Mouse (Mus musculus) CH12.LX (cell line): Measurements from ENCODE around the gene Hdac9. TPM values are rescaled to one million over a fixed set of nuclear protein-coding genes. Genes with fewer than 3 reads are reported as not detected.

Source experiments
- DNase-seq: peaks from one replicate; pipeline ENCODE4 v3.0.0-alpha.2; 2013; ENCODE audit errors: extremely low read depth
- H3K27ac ChIP-seq: 2 replicates; pipeline ENCODE4 v1.5.1; 2012; ENCODE audit warnings: low read depth, mild to moderate bottlenecking, control low read depth, moderate library complexity; ENCODE audit not compliant: insufficient read depth
- H3K27me3 ChIP-seq: replicated peaks from 2 replicates; pipeline ENCODE3; 2012; ENCODE audit warnings: inconsistent platforms
- H3K36me3 ChIP-seq, 2 experiments: replicated peaks in 1 of 2; 2 replicates each; pipeline versions ENCODE3 to v1.6.1; 2012; ENCODE audit warnings: inconsistent platforms in 1 of 2, low read length in 1 of 2, mild to moderate bottlenecking in 1 of 2, mixed read lengths in 1 of 2, moderate library complexity in 1 of 2; ENCODE audit not compliant: control insufficient read depth in 1 of 2, insufficient read depth in 1 of 2
- H3K4me1 ChIP-seq, 2 experiments: 2 replicates each; pipeline ENCODE4 v1.6.1; 2012; ENCODE audit warnings: inconsistent platforms in 1 of 2, moderate library complexity in 1 of 2; ENCODE audit not compliant: insufficient read depth in 2 of 2, control insufficient read depth in 1 of 2
- H3K4me2 ChIP-seq: 2 replicates; pipeline ENCODE4 v1.6.1; 2012; ENCODE audit warnings: low read depth, mild to moderate bottlenecking, control low read depth; ENCODE audit not compliant: poor library complexity, insufficient read depth, severe bottlenecking
- H3K4me3 ChIP-seq, 3 experiments: fragments of 150-350 bp in 1 of 3; sonication (generic) in 1 of 3; replicated peaks in 1 of 3; 2 replicates each; pipeline versions ENCODE3 to v1.5.1; 2011 to 2012; ENCODE audit warnings: low read depth in 2 of 3, low read length in 2 of 3, mild to moderate bottlenecking in 2 of 3, moderate library complexity in 2 of 3, control low read depth in 1 of 3, improper control_type of control experiment in 1 of 3, inconsistent platforms in 1 of 3, mixed read lengths in 1 of 3; ENCODE audit not compliant: poor library complexity in 1 of 3
- H3K79me2 ChIP-seq: replicated peaks from 2 replicates; pipeline ENCODE4 v1.6.1; 2012; ENCODE audit warnings: mild to moderate bottlenecking, moderate library complexity; ENCODE audit not compliant: control insufficient read depth, poor library complexity, insufficient read depth, severe bottlenecking; ENCODE audit errors: extremely low read depth
- H3K9ac ChIP-seq: 2 replicates; pipeline ENCODE4 v1.6.1; 2012; ENCODE audit warnings: low read depth, mild to moderate bottlenecking, control low read depth, moderate library complexity; ENCODE audit not compliant: insufficient read depth
- H3K9me3 ChIP-seq: replicated peaks from 2 replicates; pipeline ENCODE3; 2012; ENCODE audit warnings: low read length, inconsistent platforms, mixed read lengths
- BHLHE40 ChIP-seq: IDR thresholded peaks from 2 replicates; pipeline ENCODE4 v1.6.1; 2011; ENCODE audit warnings: mild to moderate bottlenecking, low read depth, low read length, improper control_type of control experiment
- CHD1 ChIP-seq: IDR thresholded peaks from 2 replicates; pipeline ENCODE4 v1.6.1; 2012; ENCODE audit warnings: low read depth, low read length, improper control_type of control experiment, inconsistent platforms
- CTCF ChIP-seq, 2 experiments: IDR thresholded peaks in 1 of 2; conservative IDR thresholded peaks in 1 of 2; 2 replicates each; pipeline ENCODE4 v1.5.1; 2011 to 2012; ENCODE audit warnings: low read depth in 2 of 2, low read length in 2 of 2, improper control_type of control experiment in 1 of 2, inconsistent platforms in 1 of 2, mild to moderate bottlenecking in 1 of 2, moderate library complexity in 1 of 2
- E2F4 ChIP-seq: IDR thresholded peaks from 2 replicates; pipeline ENCODE4 v1.6.1; 2011; ENCODE audit warnings: low read depth, low read length, improper control_type of control experiment; ENCODE audit not compliant: insufficient replicate concordance
- ELF1 ChIP-seq: IDR thresholded peaks from 2 replicates; pipeline ENCODE4 v1.6.1; 2014; ENCODE audit warnings: low read depth, mild to moderate bottlenecking, inconsistent platforms, low read length, improper control_type of control experiment
- EP300 ChIP-seq: IDR thresholded peaks from 2 replicates; pipeline ENCODE4 v1.6.1; 2011; ENCODE audit warnings: low read length, improper control_type of control experiment
- ETS1 ChIP-seq: conservative IDR thresholded peaks from 2 replicates; pipeline ENCODE4 v1.6.1; 2012; ENCODE audit warnings: low read depth, mild to moderate bottlenecking, inconsistent platforms, low read length, improper control_type of control experiment, moderate library complexity
- GABPA ChIP-seq: IDR thresholded peaks from 2 replicates; pipeline ENCODE4 v1.6.1; 2012; ENCODE audit warnings: low read depth, low read length, improper control_type of control experiment, inconsistent platforms; ENCODE audit not compliant: insufficient replicate concordance
- HCFC1 ChIP-seq: IDR thresholded peaks from 2 replicates; pipeline ENCODE4 v1.6.1; 2012; ENCODE audit warnings: low read depth, mild to moderate bottlenecking, inconsistent platforms, low read length, improper control_type of control experiment
- IRF4 ChIP-seq: IDR thresholded peaks from 2 replicates; pipeline ENCODE4 v1.6.1; 2014; ENCODE audit warnings: low read depth, mild to moderate bottlenecking, inconsistent platforms, low read length, improper control_type of control experiment
- JUN ChIP-seq: IDR thresholded peaks from 2 replicates; pipeline ENCODE4 v1.6.1; 2011; ENCODE audit warnings: low read depth, mild to moderate bottlenecking, low read length, improper control_type of control experiment, moderate library complexity; ENCODE audit not compliant: insufficient read depth
- JUND ChIP-seq: conservative IDR thresholded peaks from 2 replicates; pipeline ENCODE4 v1.6.1; 2011; ENCODE audit warnings: low read depth, low read length, improper control_type of control experiment
- MAFK ChIP-seq: IDR thresholded peaks from 2 replicates; pipeline ENCODE4 v1.6.1; 2011; ENCODE audit warnings: low read length, improper control_type of control experiment; ENCODE audit not compliant: insufficient replicate concordance
- MAX ChIP-seq: IDR thresholded peaks from 2 replicates; pipeline ENCODE4 v1.6.1; 2011; ENCODE audit warnings: low read length, improper control_type of control experiment
- MEF2A ChIP-seq: IDR thresholded peaks from 2 replicates; pipeline ENCODE4 v1.6.1; 2014; ENCODE audit warnings: low read depth, mild to moderate bottlenecking, inconsistent platforms, low read length, improper control_type of control experiment, borderline replicate concordance
- MXI1 ChIP-seq: IDR thresholded peaks from 2 replicates; pipeline ENCODE4 v1.6.1; 2011; ENCODE audit warnings: mild to moderate bottlenecking, low read depth, low read length, improper control_type of control experiment
- NELFE ChIP-seq: IDR thresholded peaks from 2 replicates; pipeline ENCODE4 v1.6.1; 2011; ENCODE audit warnings: low read depth, low read length, improper control_type of control experiment
- NRF1 ChIP-seq: IDR thresholded peaks from 2 replicates; pipeline ENCODE4 v1.6.1; 2014; ENCODE audit warnings: low read depth, mild to moderate bottlenecking, inconsistent platforms, low read length, improper control_type of control experiment, moderate library complexity
- RAD21 ChIP-seq: IDR thresholded peaks from 2 replicates; pipeline ENCODE4 v1.6.1; 2011; ENCODE audit warnings: low read depth, mild to moderate bottlenecking, low read length, improper control_type of control experiment, moderate library complexity
- RCOR1 ChIP-seq: conservative IDR thresholded peaks from 2 replicates; pipeline ENCODE4 v1.6.1; 2012; ENCODE audit warnings: low read depth, mild to moderate bottlenecking, inconsistent platforms, low read length, improper control_type of control experiment
- SIN3A ChIP-seq: IDR thresholded peaks from 2 replicates; pipeline ENCODE4 v1.6.1; 2012; ENCODE audit warnings: low read length, improper control_type of control experiment, inconsistent platforms
- ZKSCAN1 ChIP-seq: IDR thresholded peaks from 2 replicates; pipeline ENCODE4 v1.6.1; 2012; ENCODE audit warnings: low read depth, inconsistent platforms, low read length, improper control_type of control experiment, borderline replicate concordance
- ZNF384 ChIP-seq: IDR thresholded peaks from 2 replicates; pipeline ENCODE4 v1.6.1; 2012; ENCODE audit warnings: low read depth, low read length, improper control_type of control experiment, inconsistent platforms
- dilution Hi-C: fragments of 300-500 bp; cut with MboI; formaldehyde crosslinking; loops from 2 replicates; pipeline ENCODE4 v1.14.3; 2020; ENCODE audit warnings: low sequenced_read_pairs; ENCODE audit not compliant: extremely low pct_unique_long_range_greater_than_20kb, extremely low pct_ligation_motif_present
- in situ Hi-C: fragments of 300-500 bp; cut with MboI; formaldehyde crosslinking; loops from 3 replicates; pipeline ENCODE4 v1.14.3; 2019; ENCODE audit warnings: low sequenced_read_pairs, low pct_ligation_motif_present, low pct_unique_long_range_greater_than_20kb, mixed read lengths
- polyA plus RNA-seq: library from polyadenylated mRNA; unstranded; fragments of >175 nt; gene quantifications from 2 replicates; pipeline ENCODE4 v1.2.1, GENCODE M21; 2012; ENCODE audit warnings: low read depth; ENCODE audit not compliant: insufficient read length
- total RNA-seq, 2 experiments: library from RNA; depleted of rRNA; stranded (reverse); fragments of 300-350 nt in 1 of 2; fragments of >200 nt in 1 of 2; gene quantifications; 2 replicates each; pipeline ENCODE4 v1.2.3; 2012 to 2014

Hdac9 gene
- total and polyA plus RNA-seq, 3 experiments: 0.04 to 0.38 (median 0.17) TPM

DNA sequence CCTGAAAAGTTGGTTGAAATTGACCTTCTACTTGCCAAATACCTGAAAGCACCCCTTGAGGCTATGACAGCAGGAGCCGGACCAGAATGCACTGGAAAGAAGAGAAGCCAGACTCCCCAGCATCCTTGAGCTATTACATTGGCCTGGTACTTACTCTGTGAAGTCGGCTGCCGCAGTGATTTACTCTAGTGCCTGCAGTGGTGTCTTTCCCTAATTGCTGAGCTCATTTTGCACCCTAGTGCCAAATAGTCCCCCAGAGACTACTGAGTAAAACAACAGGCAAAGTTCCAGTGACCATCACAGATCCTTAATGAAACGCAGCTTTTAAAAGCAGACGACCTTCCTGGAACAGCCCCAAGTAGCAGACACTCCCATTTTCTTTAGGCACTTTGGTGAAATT is 761.2 kb downstream of the Hdac9 start:
- dilution Hi-C loops: no loop called here
- in situ Hi-C loops: no loop called here

DNA sequence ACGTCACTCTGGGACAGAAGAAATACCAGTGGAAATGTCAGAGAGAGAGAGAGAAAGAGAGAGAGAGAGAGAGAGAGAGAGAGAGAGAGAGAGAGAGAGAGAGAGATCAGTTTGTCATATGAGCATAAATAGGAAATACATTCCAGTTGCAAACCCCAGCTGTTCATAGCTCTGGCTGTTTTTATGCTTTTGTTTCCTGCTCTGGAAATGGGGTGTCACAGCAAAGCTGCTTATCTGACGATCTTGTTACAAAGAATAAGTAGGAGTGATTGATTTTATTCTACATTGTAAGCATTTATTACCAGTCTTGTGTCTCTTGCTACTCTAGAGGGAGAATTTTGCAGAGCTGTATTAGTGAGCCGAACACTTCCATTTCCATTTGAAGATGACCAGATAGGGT is 762.1 kb downstream of the Hdac9 start:
- in situ Hi-C loops: no loop called here
- dilution Hi-C loops: no loop called here
- Histone ChIP-seq H3K36me3 (no peaks in the 10 kb centered on the region), H3K79me2 (no peaks in the 10 kb centered on the region), H3K4me1 (no peaks in the 10 kb centered on the region), H3K4me2 (no peak overlapping the region), H3K27ac (no peak overlapping the region), H3K9ac (no peak overlapping the region), H3K27me3 (no peaks in the 10 kb centered on the region), H3K4me3 (no peak overlapping the region), H3K9me3 (no peaks in the 10 kb centered on the region)
- DNase-seq: no peak
- no peak for TF ChIP-seq NELFE
- no peak for TF ChIP-seq E2F4
- no peak for TF ChIP-seq MXI1

More for the DNA sequence above, 761.2 kb downstream of the Hdac9 start:
- Histone ChIP-seq H3K27ac (no peak overlapping the region), H3K36me3 (no peaks in the 10 kb centered on the region), H3K9me3 (no peaks in the 10 kb centered on the region), H3K79me2 (no peaks in the 10 kb centered on the region), H3K27me3 (no peaks in the 10 kb centered on the region), H3K4me2 (no peak overlapping the region), H3K9ac (no peak overlapping the region), H3K4me1 (no peaks in the 10 kb centered on the region), H3K4me3 (no peak overlapping the region)
- TF ChIP-seq HCFC1: no peak
- no peak for TF ChIP-seq MEF2A
- TF ChIP-seq NRF1: no peak
- no peak for TF ChIP-seq ZKSCAN1
- TF ChIP-seq RCOR1: no peak
- no peak for TF ChIP-seq JUND
- no peak for TF ChIP-seq MAFK
- TF ChIP-seq MAX: no peak
- TF ChIP-seq CTCF (conservative IDR thresholded peaks at IDR 0.05 in 1 of 2, IDR thresholded peaks at IDR 0.05 in 1 of 2; ENCODE audit: low read depth in 2 of 2, low read length in 2 of 2): no peak
- no peak for TF ChIP-seq GABPA
- no peak for TF ChIP-seq NELFE
- no peak for TF ChIP-seq ZNF384
- DNase-seq: no peak

- Histone ChIP-seq H3K79me2 (no peaks in the 10 kb centered on the region), H3K9ac (no peak overlapping the region), H3K4me3 (no peak overlapping the region), H3K36me3 (no peaks in the 10 kb centered on the region), H3K4me2 (no peak overlapping the region), H3K9me3 (no peaks in the 10 kb centered on the region), H3K4me1 (no peaks in the 10 kb centered on the region), H3K27me3 (no peaks in the 10 kb centered on the region), H3K27ac (no peak overlapping the region)
- no peak for TF ChIP-seq MAFK
- no peak for TF ChIP-seq RAD21
- no peak for TF ChIP-seq CHD1
- no peak for TF ChIP-seq ELF1
- no peak for TF ChIP-seq EP300
- TF ChIP-seq NRF1: no peak
- no peak for TF ChIP-seq JUN
- no peak for TF ChIP-seq SIN3A
- no peak for TF ChIP-seq HCFC1
- no peak for TF ChIP-seq MEF2A
- no peak for TF ChIP-seq MXI1
- TF ChIP-seq IRF4: no peak
- TF ChIP-seq BHLHE40: no peak
- TF ChIP-seq ETS1: no peak
- DNase-seq: no peak
- in situ Hi-C loops: no loop called here
- dilution Hi-C loops: no loop called here
Observed at GRCm38 (mm10) chr12:34151336-34151735, 765.6 kb downstream of the Hdac9 start.
